Mouse (Mus musculus) lung, postnatal 0 days (tissue): ENCODE data around the gene Cenpo.

ENCODE experiments used
- CTCF ChIP-seq: IDR thresholded peaks from 2 replicates; pipeline ENCODE4 v1.5.1; 2016; ENCODE audit warnings: antibody characterized with exemption, mild to moderate bottlenecking
- EP300 ChIP-seq: IDR thresholded peaks from 2 replicates; pipeline ENCODE4 v1.6.1; 2016; ENCODE audit warnings: antibody characterized with exemption, mild to moderate bottlenecking, control low read depth

DNA sequence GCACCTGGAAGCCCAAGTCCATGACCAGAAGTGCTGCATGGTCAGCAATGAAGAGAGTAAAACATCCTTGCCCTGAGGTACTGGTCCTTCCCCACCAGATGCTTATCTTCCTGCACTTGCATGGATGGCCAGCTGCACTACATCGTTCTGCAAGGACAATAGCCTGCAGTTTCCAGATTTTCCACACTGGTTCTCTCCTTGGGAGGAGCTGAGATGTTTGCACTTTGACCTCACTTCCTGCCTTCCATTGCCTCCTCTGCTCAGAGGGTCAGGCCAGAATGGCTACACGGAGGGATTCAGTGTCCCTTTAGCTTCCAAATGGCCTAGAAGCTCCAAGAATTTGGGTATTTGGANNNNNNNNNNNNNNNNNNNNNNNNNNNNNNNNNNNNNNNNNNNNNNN, 49.4 kb downstream of the Cenpo start:
- no peak for TF ChIP-seq CTCF
- no peak for TF ChIP-seq EP300
